Mouse (Mus musculus) thymus, adult 2 months (tissue): Measurements from ENCODE around the gene Hist1h2br. TPM values are rescaled to one million over a fixed set of nuclear protein-coding genes. Genes with fewer than 3 reads are reported as not detected.
"Not testable (repeated sequence)": the region's sequence is repeated elsewhere in the genome, so short reads cannot be mapped to it uniquely, and the experiment has no call there.

Source experiments
- DNase-seq: peaks from one replicate; pipeline ENCODE4 v3.0.0; 2021
- H3K27ac ChIP-seq: fragments of 200-500 bp; 2 replicates; pipeline ENCODE4 v1.5.1; 2012; ENCODE audit warnings: low read length, control low read depth; ENCODE audit not compliant: control insufficient read depth, insufficient read depth
- H3K27me3 ChIP-seq: fragments of 200-500 bp; 2 replicates; pipeline ENCODE4 v1.6.1; 2012; ENCODE audit warnings: mild to moderate bottlenecking, low read length, moderate library complexity, mixed read lengths; ENCODE audit not compliant: control insufficient read depth, insufficient read depth
- H3K36me3 ChIP-seq: fragments of 200-500 bp; 2 replicates; pipeline ENCODE4 v1.6.1; 2012; ENCODE audit warnings: mild to moderate bottlenecking, low read length, moderate library complexity; ENCODE audit not compliant: control insufficient read depth, insufficient read depth
- H3K4me1 ChIP-seq: fragments of 200-500 bp; replicated peaks from 2 replicates; pipeline ENCODE4 v1.6.1; 2012; ENCODE audit warnings: low read length; ENCODE audit not compliant: control insufficient read depth, insufficient read depth
- H3K4me3 ChIP-seq: fragments of 200-500 bp; 2 replicates; pipeline ENCODE4 v1.5.1; 2012; ENCODE audit warnings: mild to moderate bottlenecking, low read length, control low read depth, moderate library complexity; ENCODE audit not compliant: control insufficient read depth, insufficient read depth
- CTCF ChIP-seq: fragments of 200-500 bp; IDR thresholded peaks from 2 replicates; pipeline ENCODE4 v1.5.1; 2012; ENCODE audit warnings: mild to moderate bottlenecking, control low read depth, low read length, moderate library complexity, borderline replicate concordance; ENCODE audit not compliant: control insufficient read depth, poor library complexity, insufficient read depth; ENCODE audit errors: extremely low read depth
- POLR2A ChIP-seq: fragments of 200-500 bp; IDR thresholded peaks from 2 replicates; pipeline ENCODE4 v1.6.1; 2012; ENCODE audit warnings: mild to moderate bottlenecking, low read length, control low read depth, moderate library complexity; ENCODE audit not compliant: control insufficient read depth, poor library complexity, insufficient read depth; ENCODE audit errors: extremely low read depth
- WGBS: fragments of 180-500 bp; shearing (Covaris S2); methylation state at CpG from one replicate; pipeline ENCODE4 v1.1.7; 2018; 5-methylcytosine and 5-hydroxymethylcytosine counted together
- polyA plus RNA-seq: library from polyadenylated mRNA; depleted of rRNA; stranded (reverse); fragments of >200 nt; gene quantifications from 2 replicates; pipeline ENCODE4 v1.2.3, GENCODE M21; 2012

The Hist1h2br gene
- polyA plus RNA-seq, 1 experiment = 156 TPM

GRCm38 (mm10) chr13:21828511-21828910 is 5.0 kb upstream of the Hist1h2br start:
- DNase-seq = no peak
- H3K36me3 ChIP-seq = no peaks in the 10 kb centered on the region
- H3K4me3 ChIP-seq = no peak overlapping the region
- TF ChIP-seq CTCF (no peak), POLR2A (no peak)
- 97% methylated on average over 3 of the region's 3 CpGs for WGBS
- no peak overlapping the region for H3K27ac ChIP-seq
- no peaks in the 10 kb centered on the region for H3K27me3 ChIP-seq
- H3K4me1 ChIP-seq = peaks cover 5% of the 10 kb centered on the region

- Histone ChIP-seq H3K36me3 (no peaks in the 10 kb centered on the region), H3K27me3 (no peaks in the 10 kb centered on the region), H3K27ac (no peak overlapping the region), H3K4me3 (no peak overlapping the region), H3K4me1 (peaks cover 5% of the 10 kb centered on the region)
- WGBS = 94% methylated on average over 10 of the region's 10 CpGs
- TF ChIP-seq CTCF (no peak), POLR2A (no peak)
- no peak for DNase-seq
Measured at GRCm38 (mm10) chr13:21830344-21830743, 3.2 kb upstream of the Hist1h2br start.

- not testable (repeated sequence) for H3K27me3 ChIP-seq, H3K4me1 ChIP-seq, H3K36me3 ChIP-seq
- 0 out of 2 replicates have a peak, but pooled peaks have one; percentile 35 for TF ChIP-seq POLR2A
- Histone ChIP-seq H3K4me3 (peak within 1 kb of the TSS; percentile 26), H3K27ac (peak within 1 kb of the TSS; percentile 43; the same call in 1 of the 2 replicates)
- under 1% methylated on average over 24 of the region's 58 CpGs for WGBS
- peak; percentile 43 for DNase-seq
Measured at GRCm38 (mm10) chr13:21831418-21832394, 1.8 kb upstream of the Hist1h2br start, which contains the start of gene Hist1h4n. TSS of gene Hist1h4n (minus strand) at chr13:21832196.

- H3K27me3 ChIP-seq, H3K27ac ChIP-seq, DNase-seq, H3K36me3 ChIP-seq, H3K4me1 ChIP-seq, H3K4me3 ChIP-seq: not testable (repeated sequence)
- WGBS = no CpG with 5 or more reads among the region's 4 CpGs
Measured at GRCm38 (mm10) chr13:21840508-21840907, 7.0 kb downstream of the Hist1h2br start.

GRCm38 (mm10) chr13:21846356-21846755 is 12.8 kb downstream of the Hist1h2br start:
- not testable (repeated sequence) for H3K27me3 ChIP-seq, H3K4me3 ChIP-seq, DNase-seq, H3K27ac ChIP-seq, H3K4me1 ChIP-seq, H3K36me3 ChIP-seq

- 83% methylated on average over 8 of the region's 8 CpGs for WGBS
Measured at GRCm38 (mm10) chr13:21847883-21848282, 14.3 kb downstream of the Hist1h2br start.

GRCm38 (mm10) chr13:21850696-21851095 is 17.2 kb downstream of the Hist1h2br start:
- WGBS = 96% methylated on average over 1 of the region's 1 CpGs

More at GRCm38 (mm10) chr13:21847883-21848282, 14.3 kb downstream of the Hist1h2br start:
- no peak for TF ChIP-seq CTCF
- no peak for TF ChIP-seq POLR2A
- Histone ChIP-seq H3K27ac (no peak overlapping the region), H3K4me3 (no peak overlapping the region), H3K36me3 (no peaks in the 10 kb centered on the region), H3K4me1 (no peaks in the 10 kb centered on the region; the same call in 1 of the 2 replicates), H3K27me3 (no peaks in the 10 kb centered on the region)
- DNase-seq = no peak

More at GRCm38 (mm10) chr13:21850696-21851095, 17.2 kb downstream of the Hist1h2br start:
- H3K27ac ChIP-seq, DNase-seq, H3K36me3 ChIP-seq, H3K4me1 ChIP-seq, H3K27me3 ChIP-seq, H3K4me3 ChIP-seq: not testable (repeated sequence)
